Mouse (Mus musculus): ENCODE measurements around the gene Asb13. TPM values are rescaled to one million over a fixed set of nuclear protein-coding genes. Genes with fewer than 3 reads are reported as not detected.

Asb13 gene
- polyA plus RNA-seq, 1 experiment from 2014 or later = 12.5 TPM

- 9% methylated on average over 5 of the region's 5 CpGs for WGBS
- ATAC-seq (ENCODE audit: insufficient number of reproducible peaks, low FRiP score, low TSS enrichment, low read depth) = no peak
- Histone ChIP-seq H3K9me3 (replicated peaks) (no peaks in the 10 kb centered on the region), H3K27ac (replicated peaks) (no peak overlapping the region), H3K4me1 (peaks cover 27% of the 10 kb centered on the region), H3K36me3 (no peaks in the 10 kb centered on the region), H3K4me2 (replicated peaks) (peak overlapping the region; percentile 41; the same call in 1 of the 2 replicates), H3K27me3 (no peaks in the 10 kb centered on the region), H3K4me3 (replicated peaks) (peak overlapping the region; percentile 18; the same call in 1 of the 2 replicates), H3K9ac (no peak overlapping the region)
Measured at GRCm38 (mm10) chr13:3665308-3665723, 31.5 kb downstream of the Asb13 start.

DNA sequence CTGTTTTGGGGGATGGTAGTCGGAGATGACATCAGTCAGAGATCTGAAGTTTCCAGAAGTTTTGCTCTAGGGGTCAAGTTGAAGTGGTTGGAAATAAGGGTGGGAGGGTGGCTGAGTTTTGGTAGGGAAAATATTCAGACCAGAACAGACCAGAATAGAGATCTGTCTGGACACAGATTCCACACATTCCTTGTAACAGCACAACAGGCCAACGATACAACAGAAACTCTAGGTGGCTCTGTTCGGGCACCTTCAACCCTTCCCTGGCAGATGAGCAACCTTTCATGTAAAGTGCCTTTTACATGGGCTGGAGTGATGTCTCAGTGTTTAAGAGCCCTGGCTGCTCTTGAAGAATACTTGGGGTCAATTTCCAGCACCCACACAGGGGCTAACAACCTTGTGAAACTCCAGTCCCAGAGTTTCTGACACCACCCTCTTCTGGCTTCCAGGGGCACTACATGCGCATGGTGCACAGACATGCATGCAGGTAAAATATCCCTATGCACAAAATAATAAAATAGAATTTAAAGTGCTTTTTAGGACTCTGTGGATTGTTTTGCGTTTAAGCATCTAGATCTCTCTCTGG, 33.5 kb downstream of the Asb13 start:
- no peak for ATAC-seq (ENCODE audit: insufficient number of reproducible peaks, low FRiP score, low TSS enrichment, low read depth)
- Histone ChIP-seq H3K9ac (no peak overlapping the region), H3K4me2 (replicated peaks) (no peak overlapping the region), H3K27me3 (no peaks in the 10 kb centered on the region), H3K4me3 (replicated peaks) (no peak overlapping the region), H3K4me1 (peaks cover 31% of the 10 kb centered on the region), H3K27ac (replicated peaks) (no peak overlapping the region), H3K9me3 (replicated peaks) (no peaks in the 10 kb centered on the region), H3K36me3 (no peaks in the 10 kb centered on the region)
- WGBS = 79% methylated on average over 5 of the region's 5 CpGs

GRCm38 (mm10) chr13:3668068-3668467, 34.2 kb downstream of the Asb13 start:
- no peak for ATAC-seq (ENCODE audit: insufficient number of reproducible peaks, low FRiP score, low TSS enrichment, low read depth)
- H3K4me1 ChIP-seq = peaks cover 31% of the 10 kb centered on the region
- no peak overlapping the region for H3K4me3 ChIP-seq (replicated peaks)
- no peaks in the 10 kb centered on the region for H3K27me3 ChIP-seq
- H3K9ac ChIP-seq = no peak overlapping the region
- WGBS = 81% methylated on average over 3 of the region's 3 CpGs
- no peaks in the 10 kb centered on the region for H3K9me3 ChIP-seq (replicated peaks)
- no peaks in the 10 kb centered on the region for H3K36me3 ChIP-seq
- no peak overlapping the region for H3K4me2 ChIP-seq (replicated peaks)
- H3K27ac ChIP-seq (replicated peaks) = no peak overlapping the region

DNA sequence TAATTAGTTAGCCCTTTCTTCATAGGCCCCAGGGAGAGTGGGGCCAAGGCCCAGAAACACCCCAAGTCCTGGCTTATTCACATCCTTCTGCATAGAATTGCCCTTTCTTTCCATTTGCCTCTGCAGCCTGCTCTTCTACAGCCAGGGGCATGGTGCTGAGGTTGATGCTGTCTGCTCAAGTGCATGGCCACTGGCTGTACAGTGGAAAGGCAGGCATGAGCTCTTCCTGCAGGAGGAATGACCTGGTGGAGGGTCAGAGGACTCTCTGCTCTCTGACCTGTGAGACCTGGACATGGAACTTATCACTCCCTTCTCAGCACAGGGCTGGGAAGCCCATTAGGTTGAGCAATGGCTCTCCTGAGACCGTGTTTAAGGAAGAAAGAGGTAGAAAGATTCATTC, 35.8 kb downstream of the Asb13 start:
- H3K27ac ChIP-seq (replicated peaks) = peak overlapping the region; percentile 66

GRCm38 (mm10) chr13:3670039-3670438, 36.2 kb downstream of the Asb13 start:
- peak overlapping the region; percentile 66 for H3K27ac ChIP-seq (replicated peaks)
- no peaks in the 10 kb centered on the region for H3K27me3 ChIP-seq
- peaks cover 35% of the 10 kb centered on the region for H3K4me1 ChIP-seq
- no peak overlapping the region for H3K4me3 ChIP-seq (replicated peaks)
- no peak overlapping the region for H3K9ac ChIP-seq
- no peaks in the 10 kb centered on the region for H3K9me3 ChIP-seq (replicated peaks)
- H3K36me3 ChIP-seq = no peaks in the 10 kb centered on the region
- ATAC-seq (ENCODE audit: insufficient number of reproducible peaks, low FRiP score, low TSS enrichment, low read depth) = peak; percentile 85
- WGBS = 21% methylated on average over 1 of the region's 1 CpGs
- H3K4me2 ChIP-seq (replicated peaks) = no peak overlapping the region

More for the DNA sequence above, 35.8 kb downstream of the Asb13 start:
- H3K9ac ChIP-seq = no peak overlapping the region
- WGBS = 79% methylated on average over 1 of the region's 1 CpGs
- H3K4me1 ChIP-seq = peaks cover 35% of the 10 kb centered on the region
- no peaks in the 10 kb centered on the region for H3K27me3 ChIP-seq
- no peak overlapping the region for H3K4me3 ChIP-seq (replicated peaks)
- H3K36me3 ChIP-seq = no peaks in the 10 kb centered on the region
- no peaks in the 10 kb centered on the region for H3K9me3 ChIP-seq (replicated peaks)
- ATAC-seq (ENCODE audit: insufficient number of reproducible peaks, low FRiP score, low TSS enrichment, low read depth) = peak; percentile 48; the same call in 1 of the 2 replicates
- no peak overlapping the region for H3K4me2 ChIP-seq (replicated peaks)

DNA sequence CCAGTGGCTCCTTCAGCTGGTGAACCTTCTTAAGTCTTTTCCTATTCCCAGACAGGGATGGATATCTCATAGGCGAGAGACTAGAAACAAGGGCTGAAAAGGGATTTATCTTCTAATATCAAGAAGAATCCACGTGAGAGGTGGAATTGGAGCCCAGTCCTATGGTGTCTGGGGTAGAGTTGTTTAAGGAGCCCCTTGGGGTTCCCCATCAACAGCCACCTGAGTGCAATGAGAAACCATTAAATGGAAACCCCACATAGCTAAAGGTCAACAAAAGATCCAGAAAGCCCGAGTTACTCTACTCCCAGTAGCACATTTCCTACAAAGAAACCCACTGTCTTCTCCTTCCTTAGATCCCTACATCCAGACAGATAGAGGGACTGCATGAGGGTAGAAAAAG, 39.3 kb downstream of the Asb13 start:
- Histone ChIP-seq H3K36me3 (no peaks in the 10 kb centered on the region), H3K4me2 (replicated peaks) (no peak overlapping the region), H3K4me3 (replicated peaks) (no peak overlapping the region), H3K9me3 (replicated peaks) (no peaks in the 10 kb centered on the region), H3K4me1 (peaks cover 26% of the 10 kb centered on the region), H3K9ac (no peak overlapping the region), H3K27me3 (no peaks in the 10 kb centered on the region), H3K27ac (replicated peaks) (peak overlapping the region; percentile 22; the same call in 1 of the 2 replicates)
- 68% methylated on average over 3 of the region's 3 CpGs for WGBS
- ATAC-seq (ENCODE audit: insufficient number of reproducible peaks, low FRiP score, low TSS enrichment, low read depth) = no peak

DNA sequence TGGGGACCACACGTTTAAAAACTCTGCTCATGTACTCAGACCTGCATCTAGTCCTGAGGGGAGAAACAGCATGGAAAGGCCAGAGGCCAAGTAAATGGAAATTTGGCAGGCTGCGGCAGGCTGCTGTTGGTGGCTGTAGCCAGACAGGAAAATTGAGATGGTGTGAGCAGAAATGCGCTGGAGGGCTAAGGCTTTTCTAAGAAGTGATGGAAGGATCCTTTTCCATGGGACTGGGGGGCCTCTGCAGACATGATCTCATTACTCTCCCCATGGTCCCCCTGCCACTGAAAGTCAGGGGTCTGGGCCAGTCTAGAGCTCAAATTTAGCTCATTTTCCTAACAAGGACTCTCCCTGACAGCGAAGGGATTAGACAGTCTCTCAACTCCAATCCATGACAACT, 39.8 kb downstream of the Asb13 start:
- Histone ChIP-seq H3K27ac (replicated peaks) (peak overlapping the region; percentile 22; the same call in 1 of the 2 replicates), H3K9ac (no peak overlapping the region), H3K27me3 (no peaks in the 10 kb centered on the region), H3K36me3 (no peaks in the 10 kb centered on the region), H3K4me2 (replicated peaks) (no peak overlapping the region), H3K4me1 (peaks cover 23% of the 10 kb centered on the region), H3K4me3 (replicated peaks) (no peak overlapping the region), H3K9me3 (replicated peaks) (no peaks in the 10 kb centered on the region)
- peak; percentile 35; the same call in 1 of the 2 replicates for ATAC-seq (ENCODE audit: insufficient number of reproducible peaks, low FRiP score, low TSS enrichment, low read depth)
- 40% methylated on average over 4 of the region's 4 CpGs for WGBS

DNA sequence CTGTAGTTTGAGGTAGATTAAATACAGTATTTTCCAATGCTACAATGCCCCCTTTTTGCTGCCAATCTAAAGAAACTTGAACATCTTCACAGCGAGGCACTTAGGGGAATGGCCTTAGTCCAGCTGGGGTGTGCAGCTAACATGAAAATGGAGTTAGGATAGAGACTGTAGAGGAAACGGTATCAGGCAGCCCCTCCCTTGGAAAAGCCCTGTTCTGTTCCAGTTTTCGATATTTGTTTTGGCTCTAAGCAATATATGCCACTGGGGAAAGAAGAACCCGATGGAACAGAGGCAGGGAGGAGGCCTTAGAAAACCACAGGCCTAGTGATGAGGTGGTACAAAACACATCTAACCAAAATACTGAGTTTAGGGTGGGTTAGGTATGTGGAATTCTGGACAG, 42.0 kb downstream of the Asb13 start:
- H3K4me3 ChIP-seq (replicated peaks) = no peak overlapping the region
- no peaks in the 10 kb centered on the region for H3K9me3 ChIP-seq (replicated peaks)
- no peaks in the 10 kb centered on the region for H3K36me3 ChIP-seq
- peaks cover 4% of the 10 kb centered on the region for H3K4me1 ChIP-seq
- H3K27me3 ChIP-seq = no peaks in the 10 kb centered on the region
- 0 out of 2 replicates have a peak, but pooled peaks have one; percentile 32 for ATAC-seq (ENCODE audit: insufficient number of reproducible peaks, low FRiP score, low TSS enrichment, low read depth)
- H3K27ac ChIP-seq (replicated peaks) = no peak overlapping the region
- no peak overlapping the region for H3K4me2 ChIP-seq (replicated peaks)
- 60% methylated on average over 4 of the region's 4 CpGs for WGBS
- no peak overlapping the region for H3K9ac ChIP-seq

DNA sequence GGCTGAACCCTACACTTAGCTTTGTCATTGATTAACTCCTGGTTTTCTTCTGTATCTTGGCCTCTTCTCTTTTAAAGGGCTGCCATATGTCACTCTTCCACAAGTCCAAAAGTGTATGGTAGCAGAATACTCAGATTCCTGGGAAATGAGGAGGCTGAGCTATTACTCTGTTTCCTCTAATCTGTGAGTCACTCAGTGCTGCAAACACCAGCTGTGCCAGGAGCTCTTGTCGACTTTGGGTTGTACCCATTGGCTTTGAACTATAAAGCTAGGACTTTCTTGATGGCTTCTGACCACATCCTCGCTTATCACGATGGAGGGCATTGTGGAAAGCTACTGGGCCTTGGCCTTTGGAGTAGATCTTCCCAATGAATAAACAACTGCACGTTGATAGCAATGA, 45.3 kb downstream of the Asb13 start:
- H3K4me1 ChIP-seq = no peaks in the 10 kb centered on the region
- H3K27me3 ChIP-seq = no peaks in the 10 kb centered on the region
- no peak for ATAC-seq (ENCODE audit: insufficient number of reproducible peaks, low FRiP score, low TSS enrichment, low read depth)
- 85% methylated on average over 4 of the region's 4 CpGs for WGBS
- no peaks in the 10 kb centered on the region for H3K36me3 ChIP-seq
- no peak overlapping the region for H3K4me2 ChIP-seq (replicated peaks)
- no peak overlapping the region for H3K4me3 ChIP-seq (replicated peaks)
- H3K27ac ChIP-seq (replicated peaks) = no peak overlapping the region
- H3K9ac ChIP-seq = no peak overlapping the region
- no peaks in the 10 kb centered on the region for H3K9me3 ChIP-seq (replicated peaks)

DNA sequence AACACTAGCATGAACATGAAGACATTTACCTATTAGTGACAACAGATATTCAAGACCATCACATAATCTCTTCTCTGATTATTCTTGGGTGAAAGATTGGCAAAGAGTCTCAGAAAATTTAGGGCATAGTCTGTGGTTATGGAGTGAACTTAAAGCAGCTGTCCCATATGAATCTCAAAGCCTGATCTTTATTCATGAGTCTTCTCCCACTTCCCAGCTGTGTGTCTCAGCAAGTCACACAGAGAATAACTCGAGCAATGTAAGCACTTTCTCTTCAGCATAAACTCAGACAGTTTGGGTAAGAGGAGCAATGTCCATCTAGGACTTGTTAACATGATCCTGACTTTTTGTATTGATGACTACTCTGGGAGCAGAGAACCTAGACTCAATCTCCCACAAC, 52.5 kb downstream of the Asb13 start:
- Histone ChIP-seq H3K9me3 (replicated peaks) (no peaks in the 10 kb centered on the region), H3K27ac (replicated peaks) (no peak overlapping the region), H3K4me2 (replicated peaks) (no peak overlapping the region), H3K27me3 (no peaks in the 10 kb centered on the region), H3K4me3 (replicated peaks) (no peak overlapping the region), H3K36me3 (no peaks in the 10 kb centered on the region), H3K9ac (no peak overlapping the region), H3K4me1 (no peaks in the 10 kb centered on the region)
- ATAC-seq (ENCODE audit: insufficient number of reproducible peaks, low FRiP score, low TSS enrichment, low read depth) = no peak
- 50% methylated on average over 1 of the region's 1 CpGs for WGBS

GRCm38 (mm10) chr13:3694599-3695343, 60.9 kb downstream of the Asb13 start:
- no peak overlapping the region for H3K9ac ChIP-seq
- ATAC-seq (ENCODE audit: insufficient number of reproducible peaks, low FRiP score, low TSS enrichment, low read depth) = peak; percentile 72; the same call in 1 of the 2 replicates
- H3K4me3 ChIP-seq (replicated peaks) = no peak overlapping the region
- H3K27me3 ChIP-seq = no peaks in the 10 kb centered on the region
- WGBS = 10% methylated on average over 11 of the region's 11 CpGs
- H3K9me3 ChIP-seq (replicated peaks) = no peaks in the 10 kb centered on the region
- H3K4me1 ChIP-seq = peaks cover 19% of the 10 kb centered on the region
- peak overlapping the region; percentile 60 for H3K27ac ChIP-seq (replicated peaks)
- no peaks in the 10 kb centered on the region for H3K36me3 ChIP-seq
- H3K4me2 ChIP-seq (replicated peaks) = no peak overlapping the region

Measured in embryonic facial prominence, embryonic 15.5 days (tissue).